Mouse (Mus musculus): ENCODE measurements around the gene Dcps.

Dcps gene

DNA sequence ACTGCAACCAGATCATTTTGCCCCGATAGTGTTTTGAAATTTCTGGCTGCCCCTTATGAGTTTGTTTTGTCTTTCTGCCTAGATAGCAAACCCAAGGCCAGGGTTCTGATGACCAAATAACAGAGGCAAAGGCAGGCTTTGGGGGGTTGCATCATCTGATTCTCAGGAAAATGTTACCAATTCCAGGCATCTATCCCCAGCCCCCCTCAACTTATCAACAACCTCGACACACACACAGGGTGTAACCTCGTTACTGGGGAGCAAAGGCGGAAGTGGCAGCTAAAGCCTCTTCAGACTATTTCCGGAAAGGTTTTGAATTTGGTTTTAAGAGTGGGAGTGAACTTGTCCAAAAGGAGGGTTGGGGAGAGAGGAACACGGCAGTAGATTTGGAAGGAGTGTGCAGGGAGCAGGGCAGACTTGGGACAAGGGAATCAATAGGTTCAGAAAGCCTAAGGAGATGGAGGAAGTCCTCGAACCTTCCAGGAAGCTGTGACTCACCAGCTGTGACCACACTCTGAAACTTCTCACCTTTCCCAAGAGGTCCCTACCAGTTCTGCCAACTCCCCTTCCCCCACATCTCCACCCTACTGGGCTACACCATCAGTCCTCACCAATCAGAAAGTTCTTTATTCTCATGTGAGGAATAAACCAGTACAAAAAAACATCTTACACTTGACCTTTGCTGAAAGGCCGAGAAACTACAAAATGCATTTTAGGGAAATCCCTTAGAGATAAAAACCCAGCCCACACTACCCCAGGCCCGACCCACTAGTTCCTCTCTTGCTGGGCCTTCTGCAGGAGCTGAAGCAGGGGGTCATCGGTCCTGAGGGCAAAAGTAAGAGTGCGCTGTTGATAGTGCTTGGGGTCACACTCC is 51.8 kb downstream of the Dcps start:
- TF ChIP-seq GATA4 (IDR thresholded peaks at IDR 0.05; ENCODE audit: insufficient replicate concordance, low read length) = peak; percentile 81

DNA sequence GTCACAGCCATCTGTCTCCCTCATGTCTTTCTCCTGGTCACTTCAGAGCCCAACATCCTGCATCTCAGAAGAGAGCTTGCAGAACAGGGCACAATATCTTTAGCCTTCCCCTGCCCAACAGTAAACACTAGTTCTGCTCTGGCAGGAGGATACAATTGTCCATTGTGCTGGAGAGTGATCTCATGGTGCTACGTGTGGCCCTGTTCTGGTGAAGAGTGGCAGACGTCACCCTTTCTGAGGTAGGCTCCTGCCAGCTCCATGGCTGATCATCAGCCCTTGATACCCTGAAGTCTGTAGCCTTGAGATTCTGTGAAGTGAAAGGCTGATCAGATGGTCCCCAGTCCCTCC is 52.4 kb downstream of the Dcps start:
- TF ChIP-seq GATA4 (IDR thresholded peaks at IDR 0.05; ENCODE audit: insufficient replicate concordance, low read length) = no peak

DNA sequence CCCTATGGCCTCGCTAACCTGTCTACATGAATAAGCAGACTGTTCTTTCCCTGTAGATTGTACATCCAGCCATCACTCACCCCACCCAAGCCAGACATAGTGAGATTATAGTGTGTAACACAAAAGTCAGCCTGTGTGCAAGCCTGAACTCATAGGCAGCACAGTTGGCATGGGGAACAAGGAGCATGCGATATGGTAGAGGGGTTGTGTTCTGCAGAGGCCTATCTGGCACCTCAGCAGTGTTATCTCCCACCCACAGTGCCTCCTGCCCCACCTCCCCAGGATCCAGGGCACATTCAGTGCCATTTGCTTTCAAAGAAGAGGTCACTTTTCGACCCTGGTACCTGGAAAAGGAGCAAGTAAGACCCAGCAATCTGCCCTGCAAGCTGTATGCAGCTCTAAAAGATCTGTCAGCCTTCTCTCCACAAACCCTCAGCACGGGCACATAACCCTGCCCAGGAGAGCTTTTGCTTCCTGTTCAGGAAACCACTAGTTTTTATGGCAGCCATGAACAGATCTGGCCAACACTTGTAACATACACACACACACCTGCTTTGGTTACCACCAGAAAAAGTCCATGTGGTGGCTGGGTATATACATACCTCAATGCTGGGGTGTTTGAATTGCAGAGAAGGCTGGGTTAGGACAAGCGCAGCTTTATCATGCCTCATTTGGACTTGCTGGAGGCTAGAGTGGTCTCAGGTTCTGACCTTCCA is 53.2 kb downstream of the Dcps start:
- no peak for TF ChIP-seq GATA4 (IDR thresholded peaks at IDR 0.05; ENCODE audit: insufficient replicate concordance, low read length)

DNA sequence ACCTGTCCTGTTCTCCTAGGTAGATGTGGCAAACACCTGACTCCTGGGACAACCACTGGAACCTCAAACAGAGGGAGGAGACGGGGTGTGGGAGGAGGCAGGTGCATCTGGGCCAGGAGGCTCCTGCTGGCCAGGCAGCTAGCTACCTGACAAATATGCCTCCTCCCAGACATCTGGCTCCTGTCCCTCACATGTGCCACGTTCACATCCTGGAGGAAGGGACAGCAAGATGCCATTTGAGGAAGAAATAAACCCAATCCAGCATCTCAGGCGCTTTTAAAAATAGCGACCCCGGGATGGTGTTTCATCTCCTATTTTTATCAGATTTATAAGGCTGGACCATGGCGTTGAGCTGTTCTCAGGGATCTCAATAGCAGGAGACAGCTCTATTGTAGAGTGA is 56.7 kb downstream of the Dcps start, which contains the start of gene St3gal4:
TSS of gene St3gal4 (minus strand) at position 101 of the 400 bp plus-strand sequence.
- TF ChIP-seq GATA4 (IDR thresholded peaks at IDR 0.05; ENCODE audit: insufficient replicate concordance, low read length) = no peak

DNA sequence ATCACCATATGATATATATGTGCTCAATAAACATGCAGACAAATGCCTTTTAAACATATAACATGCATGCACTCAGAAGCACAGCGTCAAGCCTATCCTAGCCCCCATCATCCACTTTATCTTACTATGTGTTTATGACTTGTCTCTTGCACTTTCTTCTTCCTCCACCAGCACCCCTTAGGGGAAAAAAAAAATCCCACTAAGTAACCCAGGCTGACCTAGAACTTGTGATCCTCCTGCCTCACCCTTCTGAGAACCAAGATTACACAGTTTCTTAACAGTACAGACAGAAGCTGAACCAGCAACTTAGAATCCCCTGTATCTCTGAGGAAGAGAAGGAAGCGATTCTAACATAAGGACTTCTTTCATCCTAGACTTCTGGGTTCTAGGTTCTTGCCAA is 57.3 kb downstream of the Dcps start:
- TF ChIP-seq GATA4 (IDR thresholded peaks at IDR 0.05; ENCODE audit: insufficient replicate concordance, low read length) = peak; percentile 19; the same call in 1 of the 2 replicates

DNA sequence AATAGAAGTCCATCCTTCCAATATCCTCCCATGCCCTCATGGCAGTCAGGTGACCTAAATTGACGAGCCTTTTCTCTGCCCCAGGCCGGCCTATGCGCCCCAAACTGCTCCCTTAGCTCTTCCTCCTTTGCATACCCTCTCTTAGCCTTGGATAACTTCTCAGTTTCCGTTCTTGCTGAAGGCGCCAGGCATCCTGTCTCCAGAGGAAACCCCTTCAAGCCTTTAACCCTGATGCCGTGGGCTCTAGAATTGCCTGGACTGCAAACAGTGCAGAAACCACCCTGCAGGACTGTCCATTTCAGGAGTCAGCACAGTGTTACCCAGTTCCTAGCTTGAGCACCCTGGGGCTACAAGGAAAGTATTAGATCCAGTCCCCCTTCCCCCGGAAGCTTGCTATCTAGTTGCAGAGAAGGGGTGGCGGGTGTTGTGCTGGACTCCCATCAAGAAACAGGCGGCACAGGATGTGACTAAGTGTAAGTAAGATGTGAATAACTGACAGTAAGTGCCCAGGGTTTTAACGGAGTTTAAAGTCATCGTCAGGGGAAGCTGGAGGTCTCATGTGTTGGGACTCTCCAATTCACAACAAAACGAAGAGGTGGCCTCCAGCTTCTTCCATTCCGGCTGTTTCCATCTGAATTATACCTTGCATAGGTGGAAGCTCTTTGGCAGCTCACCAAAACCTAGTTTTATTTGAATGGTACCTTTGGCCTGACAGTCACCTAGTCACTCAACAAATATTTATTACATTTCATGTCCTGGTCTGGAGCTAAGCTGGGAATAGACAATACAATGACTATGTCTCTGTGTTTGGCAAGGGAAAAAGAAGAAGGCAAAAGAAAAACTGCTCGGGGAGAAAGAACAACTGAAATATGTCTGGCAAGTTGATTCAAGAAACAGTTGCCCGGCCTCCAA is 58.2 kb downstream of the Dcps start:
- peak; percentile 81; the same call in 1 of the 2 replicates for TF ChIP-seq GATA4 (IDR thresholded peaks at IDR 0.05; ENCODE audit: insufficient replicate concordance, low read length)

DNA sequence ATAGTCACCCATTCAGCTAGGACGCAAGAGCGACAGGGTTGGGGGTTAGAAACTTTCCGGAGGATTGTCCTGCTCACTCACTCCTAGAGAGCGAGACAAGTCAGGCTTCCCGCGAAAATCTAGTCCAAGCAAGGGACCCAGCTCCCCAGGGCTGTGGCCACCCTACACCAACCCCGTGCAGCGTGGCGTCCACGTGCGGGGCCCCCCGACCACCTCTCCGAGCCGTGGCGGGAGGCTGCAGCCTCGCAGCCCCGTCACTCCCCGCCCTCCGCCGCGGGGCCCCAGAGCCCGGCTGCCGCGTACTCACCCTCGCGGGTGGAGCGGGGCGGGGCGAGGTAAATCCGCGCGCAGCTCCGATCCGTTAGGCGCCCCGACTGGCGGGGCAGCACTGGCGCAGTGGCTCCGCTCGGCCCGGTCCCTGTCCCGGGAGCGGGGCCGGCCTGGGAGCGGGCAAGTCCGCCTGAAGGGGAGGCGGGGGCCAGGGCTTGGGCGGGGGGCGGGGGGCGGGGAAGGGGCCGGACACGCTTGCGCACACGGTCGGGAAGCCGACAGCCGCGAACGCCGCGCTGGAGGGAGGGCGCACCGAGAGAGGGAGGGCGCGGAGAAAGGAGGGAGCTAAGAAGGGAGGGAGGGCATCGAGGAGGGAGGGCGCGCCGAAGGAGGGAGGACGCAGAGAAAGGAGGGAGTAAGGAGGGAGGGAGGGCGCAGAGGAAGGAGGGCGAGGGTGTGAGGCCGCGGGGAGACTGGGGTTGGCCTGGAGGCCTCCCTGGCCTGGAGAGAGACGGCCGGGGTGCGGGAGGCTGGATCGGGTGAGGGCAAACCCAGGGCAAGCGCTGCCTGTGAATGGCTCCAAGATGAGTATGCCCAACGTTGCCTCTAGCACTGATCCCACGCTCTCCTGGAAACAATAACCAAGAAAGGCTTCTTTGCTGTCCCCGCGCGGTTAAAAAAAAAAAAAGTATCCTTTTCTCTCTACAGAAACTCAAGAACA is 59.2 kb downstream of the Dcps start:
- no peak for TF ChIP-seq GATA4 (IDR thresholded peaks at IDR 0.05; ENCODE audit: insufficient replicate concordance, low read length)

DNA sequence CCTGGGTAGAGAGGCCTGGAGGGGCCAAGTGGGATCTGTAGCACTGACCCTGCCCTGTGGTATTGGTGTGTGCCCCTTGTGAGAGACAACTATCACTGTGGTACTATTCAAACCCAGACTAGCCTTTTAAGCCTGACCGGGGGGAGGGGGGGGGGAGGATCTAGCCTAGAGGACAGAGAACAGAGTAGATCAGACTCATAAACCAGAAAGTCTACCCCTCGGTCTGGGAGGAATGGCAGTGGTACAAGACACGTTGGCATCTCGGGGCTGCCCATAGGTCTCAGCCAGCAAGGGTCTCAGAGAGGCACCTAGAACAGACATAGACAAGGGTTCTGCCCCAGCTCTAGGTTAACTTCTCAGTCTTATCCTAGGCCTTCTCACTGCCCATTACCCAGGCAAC is 60.1 kb downstream of the Dcps start:
- TF ChIP-seq GATA4 (IDR thresholded peaks at IDR 0.05; ENCODE audit: insufficient replicate concordance, low read length) = no peak

DNA sequence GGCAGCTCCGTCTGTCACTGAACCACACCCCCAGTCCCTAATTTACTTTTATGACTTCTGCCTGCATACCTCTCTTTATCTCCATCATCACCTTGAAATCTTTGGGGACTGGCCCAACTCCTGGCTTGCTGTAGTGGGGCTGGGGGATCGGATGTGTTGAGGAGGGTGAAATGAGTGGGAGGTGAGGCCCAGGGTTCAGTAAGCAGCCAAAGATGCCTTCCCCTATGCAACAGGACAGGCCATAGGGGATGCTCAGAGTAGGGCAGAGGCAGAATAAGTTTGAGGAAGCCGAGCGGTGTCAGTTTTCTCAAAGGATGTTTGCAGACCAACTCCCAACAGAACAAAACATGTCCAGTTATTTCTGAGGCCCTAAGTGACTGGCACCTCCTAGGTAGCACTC is 60.6 kb downstream of the Dcps start:
- TF ChIP-seq GATA4 (IDR thresholded peaks at IDR 0.05; ENCODE audit: insufficient replicate concordance, low read length) = no peak

DNA sequence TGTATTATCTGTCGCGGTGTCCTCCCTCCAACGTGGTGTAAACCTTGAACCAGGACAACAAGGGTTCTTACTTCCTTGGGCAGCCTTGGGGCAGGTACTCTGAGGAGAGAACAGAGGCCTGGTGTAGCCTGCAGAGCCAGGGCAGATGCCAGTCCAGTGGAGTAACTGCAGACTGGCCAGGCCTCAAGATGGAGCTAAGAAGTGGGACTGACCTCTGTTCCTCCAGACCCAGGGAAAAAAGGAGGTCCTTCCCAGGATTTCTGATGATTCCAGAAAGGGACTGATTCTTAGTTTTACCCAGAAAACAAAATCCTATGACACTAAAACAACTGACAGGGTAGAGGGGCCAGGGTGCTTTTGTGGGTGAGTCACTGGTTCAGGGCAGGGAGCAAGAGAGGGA is 61.6 kb downstream of the Dcps start:
- no peak for TF ChIP-seq GATA4 (IDR thresholded peaks at IDR 0.05; ENCODE audit: insufficient replicate concordance, low read length)

DNA sequence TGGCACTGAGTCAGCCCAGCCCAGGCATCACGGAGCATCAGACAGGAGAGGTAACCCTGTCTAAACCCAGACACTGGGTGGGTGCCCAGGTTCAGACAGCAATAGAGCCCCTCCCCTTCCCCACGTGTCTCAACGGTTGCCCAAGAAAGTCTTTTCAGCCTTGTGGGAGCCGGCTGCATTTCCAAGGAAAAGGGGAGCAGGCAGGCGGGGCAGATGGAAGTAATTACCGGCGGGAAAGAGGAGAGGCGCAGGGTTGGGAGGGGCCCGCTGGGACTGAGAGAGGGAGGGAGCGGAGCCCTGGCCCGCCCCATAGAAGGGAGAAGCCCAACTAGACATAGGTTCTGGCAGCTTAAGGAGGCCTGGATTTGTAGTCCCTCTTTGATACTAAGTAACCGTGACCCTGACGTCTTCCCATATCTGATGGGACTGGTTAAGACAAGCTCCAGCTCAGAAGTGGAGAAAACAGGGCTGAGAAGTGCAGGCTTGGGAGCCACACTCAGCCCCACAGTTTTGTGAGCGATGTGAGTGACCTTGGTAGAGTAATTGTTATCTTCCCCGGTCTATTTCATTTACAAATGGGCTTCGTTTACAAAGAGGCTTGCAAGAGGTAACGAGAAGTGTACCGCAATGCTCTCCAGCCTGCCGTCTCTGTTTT is 63.8 kb downstream of the Dcps start:
- no peak for TF ChIP-seq GATA4 (IDR thresholded peaks at IDR 0.05; ENCODE audit: insufficient replicate concordance, low read length)

DNA sequence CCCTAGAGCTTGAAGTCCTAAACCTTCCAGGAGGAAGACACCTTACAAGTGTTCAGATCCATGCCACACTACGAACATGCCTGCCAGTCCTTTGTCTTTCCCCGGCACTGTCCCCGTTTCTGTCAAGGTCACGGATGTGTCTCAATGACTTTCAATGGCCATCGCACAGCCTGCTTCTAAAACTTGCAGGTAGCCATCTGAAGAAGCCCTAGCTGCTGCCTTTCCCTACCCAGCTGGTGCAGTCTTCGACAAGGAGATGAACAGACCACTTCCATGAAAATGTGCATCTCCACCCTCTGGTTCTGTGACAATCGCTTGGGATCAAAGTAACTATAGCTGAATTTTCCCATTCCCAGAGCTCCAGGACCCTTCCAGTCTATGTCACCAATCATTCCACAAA is 64.4 kb downstream of the Dcps start:
- no peak for TF ChIP-seq GATA4 (IDR thresholded peaks at IDR 0.05; ENCODE audit: insufficient replicate concordance, low read length)

DNA sequence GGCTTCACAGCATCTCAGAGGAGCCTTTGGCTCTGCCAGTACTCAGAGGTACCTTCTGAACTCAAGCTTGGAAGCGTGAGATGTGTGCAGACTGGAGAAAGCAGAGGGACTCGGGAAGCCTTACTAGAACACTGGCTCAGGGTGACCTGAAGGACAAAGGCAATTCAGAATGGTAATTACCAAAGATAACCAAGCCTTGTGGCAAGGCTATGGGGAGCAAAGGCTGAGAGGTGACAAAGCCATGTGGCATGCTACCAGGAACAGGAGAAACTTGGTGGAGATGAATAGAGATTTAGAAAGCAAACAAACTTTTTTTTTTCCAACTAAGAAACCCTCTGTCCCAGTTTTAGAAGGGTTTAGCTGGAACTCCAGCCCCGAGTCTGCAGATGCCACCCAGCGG is 65.3 kb downstream of the Dcps start:
- no peak for TF ChIP-seq GATA4 (IDR thresholded peaks at IDR 0.05; ENCODE audit: insufficient replicate concordance, low read length)

DNA sequence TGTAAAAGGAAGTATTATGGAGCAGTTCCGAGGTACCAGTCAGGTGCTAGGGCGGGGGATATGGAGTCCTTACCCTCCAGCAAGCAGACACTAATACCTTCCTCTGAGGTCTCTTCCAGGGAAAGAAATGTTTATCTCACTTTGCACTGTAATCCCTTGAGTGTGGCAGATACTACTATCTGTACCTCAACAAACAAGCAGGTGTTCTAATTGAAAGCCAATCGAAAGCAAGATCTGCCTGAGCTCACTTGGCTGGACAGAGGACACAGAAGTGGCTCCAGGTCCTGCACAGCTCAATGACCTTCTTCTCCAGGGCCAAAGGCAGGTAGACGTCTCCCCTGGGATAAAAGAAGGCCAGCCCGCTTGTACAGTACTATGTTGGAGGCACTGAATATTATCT is 65.8 kb downstream of the Dcps start:
- no peak for TF ChIP-seq GATA4 (IDR thresholded peaks at IDR 0.05; ENCODE audit: insufficient replicate concordance, low read length)

Data from liver, adult (tissue).